Mouse (Mus musculus) urinary bladder, postnatal 36 days (tissue): ENCODE results near the gene Trim80.

Experiments used
- DNase-seq, 2 experiments: peaks; one replicate each; pipeline ENCODE4 v3.0.0; 2022; ENCODE audit warnings: low spot score in 2 of 2, mixed read lengths in 1 of 2

Gene Trim80

GRCm38 (mm10) chr11:115439906-115440595 is at the start of gene Trim80:
Gene Trim80 (plus strand): TSS chr11:115440545.
- no peak for DNase-seq

GRCm38 (mm10) chr11:115391358-115391757 is 49.0 kb upstream of the Trim80 start:
- DNase-seq = no peak

- no peak for DNase-seq
These were observed 46.5 kb upstream of the Trim80 start for GRCm38 (mm10) chr11:115393721-115394325.

- DNase-seq = peak in 1 of 2 experiments; percentile 42
These were observed 42.3 kb upstream of the Trim80 start for GRCm38 (mm10) chr11:115398085-115398484.

GRCm38 (mm10) chr11:115400126-115400525 is 40.2 kb upstream of the Trim80 start:
- DNase-seq = no peak

- DNase-seq = no peak
These were observed 39.5 kb upstream of the Trim80 start for GRCm38 (mm10) chr11:115400630-115401391.

- DNase-seq = peak; percentile 85
These were observed 36.8 kb upstream of the Trim80 start, which contains the start of gene Mrpl58 for GRCm38 (mm10) chr11:115403338-115404124. Gene Mrpl58 (plus strand): TSS chr11:115403752.

- DNase-seq = no peak
These were observed 34.6 kb upstream of the Trim80 start for GRCm38 (mm10) chr11:115405723-115406122.

- DNase-seq = no peak
These were observed 33.4 kb upstream of the Trim80 start for GRCm38 (mm10) chr11:115406858-115407401.

GRCm38 (mm10) chr11:115408266-115408920 is 32.0 kb upstream of the Trim80 start:
- no peak for DNase-seq

GRCm38 (mm10) chr11:115409556-115409955 is 30.8 kb upstream of the Trim80 start:
- no peak for DNase-seq

- peak; percentile 90 to 94 for DNase-seq
These were observed 20.7 kb upstream of the Trim80 start, which contains the start of the genes Atp5h and Kctd2 for GRCm38 (mm10) chr11:115419531-115420237. Gene Atp5h (minus strand): TSS chr11:115419962. Gene Kctd2 (plus strand): TSS chr11:115420128.

- DNase-seq = peak; percentile 47 to 66
These were observed 19.8 kb upstream of the Trim80 start for GRCm38 (mm10) chr11:115420336-115421190.

GRCm38 (mm10) chr11:115421328-115421727 is 19.0 kb upstream of the Trim80 start:
- DNase-seq = no peak

GRCm38 (mm10) chr11:115421972-115422371 is 18.4 kb upstream of the Trim80 start:
- no peak for DNase-seq

- DNase-seq = no peak
These were observed 17.3 kb upstream of the Trim80 start for GRCm38 (mm10) chr11:115423091-115423490.

- DNase-seq = no peak
These were observed 15.7 kb upstream of the Trim80 start for GRCm38 (mm10) chr11:115424666-115425065.

- no peak for DNase-seq
These were observed 14.7 kb upstream of the Trim80 start for GRCm38 (mm10) chr11:115425671-115426070.
